Mouse (Mus musculus): ENCODE measurements around the gene Kcnh1. TPM values are rescaled to one million over a fixed set of nuclear protein-coding genes. Genes with fewer than 3 reads are reported as not detected.

Kcnh1 gene
- polyA plus RNA-seq, 1 experiment from 2014 or later, result 0.50 TPM

GRCm38 (mm10) chr1:192443998-192444657, 253.6 kb downstream of the Kcnh1 start:
- Histone ChIP-seq H3K27ac (ENCODE audit: poor library complexity, severe bottlenecking) (no peak overlapping the region), H3K4me2 (no peak overlapping the region), H3K4me1 (replicated peaks) (peaks cover 7% of the 10 kb centered on the region; the same call in 1 of the 2 replicates), H3K9me3 (replicated peaks) (no peaks in the 10 kb centered on the region), H3K4me3 (no peak overlapping the region), H3K9ac (no peak overlapping the region), H3K27me3 (replicated peaks) (peaks cover 23% of the 10 kb centered on the region), H3K36me3 (no peaks in the 10 kb centered on the region)
- no peak for ATAC-seq (ENCODE audit: insufficient number of reproducible peaks, low FRiP score)
- WGBS, result 71% methylated on average over 20 of the region's 20 CpGs

DNA sequence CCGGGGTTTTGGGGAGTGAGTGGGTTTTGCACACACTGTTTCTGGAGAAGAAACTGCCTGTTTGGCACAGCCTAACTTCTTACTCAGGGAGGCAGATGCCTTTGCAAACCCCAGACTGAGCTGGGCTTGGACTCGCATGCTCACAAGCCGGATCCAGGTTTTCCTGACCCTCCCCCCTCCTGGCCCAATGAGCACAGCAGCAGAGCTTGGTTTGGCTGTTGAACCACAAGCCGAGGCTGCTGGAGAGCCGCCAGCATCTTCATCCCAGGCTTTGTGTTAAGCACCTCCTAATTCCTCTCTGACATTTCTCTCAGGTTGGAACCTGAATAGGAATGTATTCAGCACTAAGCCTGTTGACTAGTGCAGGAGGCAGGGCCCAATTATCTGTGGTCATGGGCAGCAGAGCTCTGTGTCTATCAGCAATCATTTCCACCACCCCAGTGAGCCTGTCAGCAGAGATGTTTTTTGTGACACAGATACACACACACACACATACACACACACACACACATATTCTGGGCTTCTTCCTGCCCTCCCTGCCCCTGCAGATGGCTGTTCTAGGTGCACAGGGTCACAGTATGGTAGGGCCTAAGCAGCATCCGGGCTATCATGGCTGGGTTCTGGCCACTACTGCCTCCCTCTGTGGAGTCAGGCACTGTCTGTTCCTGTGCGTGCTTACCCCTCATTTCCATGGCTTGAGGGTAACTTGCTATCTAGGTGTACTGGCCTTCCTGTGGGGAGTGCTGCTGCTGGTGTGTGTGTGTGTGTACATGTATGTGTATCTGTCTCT, 254.3 kb downstream of the Kcnh1 start:
- H3K27ac ChIP-seq (ENCODE audit: poor library complexity, severe bottlenecking), result no peak overlapping the region
- no peak for ATAC-seq (ENCODE audit: insufficient number of reproducible peaks, low FRiP score)

DNA sequence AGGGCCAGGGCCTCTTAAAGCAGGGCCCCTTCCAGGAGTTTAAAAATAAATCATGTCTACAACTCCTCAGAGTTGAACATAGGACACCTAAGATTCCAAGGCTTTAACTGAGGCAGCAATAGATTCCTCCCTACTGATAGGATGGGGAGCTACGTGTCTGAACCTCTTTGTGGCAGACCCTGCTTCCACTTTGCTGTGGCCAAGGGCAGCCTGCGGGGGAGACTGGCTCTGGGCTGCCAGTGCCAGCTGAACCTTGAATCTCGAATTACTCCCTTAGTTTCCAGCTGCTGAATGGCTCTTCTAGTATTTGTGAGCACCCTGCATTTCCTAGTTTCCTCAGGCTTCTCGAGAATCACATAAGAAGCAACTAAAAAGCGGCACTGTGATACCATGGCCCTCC, 255.6 kb downstream of the Kcnh1 start:
- no peak overlapping the region for H3K4me3 ChIP-seq
- no peaks in the 10 kb centered on the region for H3K36me3 ChIP-seq

More for the DNA sequence above, 254.3 kb downstream of the Kcnh1 start:
- Histone ChIP-seq H3K4me3 (no peak overlapping the region), H3K36me3 (no peaks in the 10 kb centered on the region), H3K9ac (no peak overlapping the region), H3K27me3 (replicated peaks) (peaks cover 23% of the 10 kb centered on the region; the same call in 1 of the 2 replicates), H3K4me2 (no peak overlapping the region), H3K4me1 (replicated peaks) (peaks cover 7% of the 10 kb centered on the region; the same call in 1 of the 2 replicates), H3K9me3 (replicated peaks) (no peaks in the 10 kb centered on the region)
- 60% methylated on average over 7 of the region's 7 CpGs for WGBS

GRCm38 (mm10) chr1:192447666-192448065, 257.1 kb downstream of the Kcnh1 start:
- no peak overlapping the region for H3K9ac ChIP-seq
- no peaks in the 10 kb centered on the region for H3K9me3 ChIP-seq (replicated peaks)
- H3K36me3 ChIP-seq, result no peaks in the 10 kb centered on the region
- 0 out of 2 replicates have a peak, but pooled peaks cover 27% of the 10 kb centered on the region for H3K27me3 ChIP-seq (replicated peaks)
- no peak for ATAC-seq (ENCODE audit: insufficient number of reproducible peaks, low FRiP score)
- H3K4me1 ChIP-seq (replicated peaks), result peaks cover 7% of the 10 kb centered on the region; the same call in 1 of the 2 replicates
- no peak overlapping the region for H3K27ac ChIP-seq (ENCODE audit: poor library complexity, severe bottlenecking)
- H3K4me2 ChIP-seq, result no peak overlapping the region
- 64% methylated on average over 2 of the region's 2 CpGs for WGBS
- no peak overlapping the region for H3K4me3 ChIP-seq

More for the DNA sequence above, 255.6 kb downstream of the Kcnh1 start:
- ATAC-seq (ENCODE audit: insufficient number of reproducible peaks, low FRiP score), result no peak
- Histone ChIP-seq H3K9me3 (replicated peaks) (no peaks in the 10 kb centered on the region), H3K4me2 (no peak overlapping the region), H3K27me3 (replicated peaks) (peaks cover 24% of the 10 kb centered on the region; the same call in 1 of the 2 replicates), H3K4me1 (replicated peaks) (peaks cover 7% of the 10 kb centered on the region; the same call in 1 of the 2 replicates), H3K9ac (no peak overlapping the region), H3K27ac (ENCODE audit: poor library complexity, severe bottlenecking) (no peak overlapping the region)
- WGBS, result 59% methylated on average over 5 of the region's 5 CpGs

DNA sequence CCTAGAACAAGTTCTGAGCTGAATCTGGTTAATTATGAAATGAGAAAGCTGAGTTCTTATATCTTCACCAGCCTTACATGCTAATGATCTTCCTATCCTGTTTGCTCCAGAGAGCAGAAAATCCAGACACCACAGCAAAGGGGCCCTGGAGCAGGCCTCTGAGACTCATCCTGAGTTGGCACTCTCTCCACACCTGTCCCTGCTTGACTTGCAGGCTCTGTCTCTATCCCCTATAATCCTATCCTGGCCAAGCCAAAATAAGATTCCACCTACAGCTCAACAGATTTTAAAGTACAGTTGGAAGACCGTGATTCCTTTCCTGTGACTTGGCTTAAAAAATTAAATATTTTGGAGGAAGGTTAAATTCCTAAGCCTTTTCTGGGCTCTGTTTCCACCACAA, 257.9 kb downstream of the Kcnh1 start:
- no peaks in the 10 kb centered on the region for H3K9me3 ChIP-seq (replicated peaks)
- 70% methylated on average over 1 of the region's 1 CpGs for WGBS
- H3K27me3 ChIP-seq (replicated peaks), result 0 out of 2 replicates have a peak, but pooled peaks cover 18% of the 10 kb centered on the region
- no peak for ATAC-seq (ENCODE audit: insufficient number of reproducible peaks, low FRiP score)
- no peak overlapping the region for H3K27ac ChIP-seq (ENCODE audit: poor library complexity, severe bottlenecking)
- no peak overlapping the region for H3K9ac ChIP-seq
- H3K36me3 ChIP-seq, result no peaks in the 10 kb centered on the region
- H3K4me1 ChIP-seq (replicated peaks), result peaks cover 7% of the 10 kb centered on the region; the same call in 1 of the 2 replicates
- H3K4me3 ChIP-seq, result no peak overlapping the region
- H3K4me2 ChIP-seq, result no peak overlapping the region

DNA sequence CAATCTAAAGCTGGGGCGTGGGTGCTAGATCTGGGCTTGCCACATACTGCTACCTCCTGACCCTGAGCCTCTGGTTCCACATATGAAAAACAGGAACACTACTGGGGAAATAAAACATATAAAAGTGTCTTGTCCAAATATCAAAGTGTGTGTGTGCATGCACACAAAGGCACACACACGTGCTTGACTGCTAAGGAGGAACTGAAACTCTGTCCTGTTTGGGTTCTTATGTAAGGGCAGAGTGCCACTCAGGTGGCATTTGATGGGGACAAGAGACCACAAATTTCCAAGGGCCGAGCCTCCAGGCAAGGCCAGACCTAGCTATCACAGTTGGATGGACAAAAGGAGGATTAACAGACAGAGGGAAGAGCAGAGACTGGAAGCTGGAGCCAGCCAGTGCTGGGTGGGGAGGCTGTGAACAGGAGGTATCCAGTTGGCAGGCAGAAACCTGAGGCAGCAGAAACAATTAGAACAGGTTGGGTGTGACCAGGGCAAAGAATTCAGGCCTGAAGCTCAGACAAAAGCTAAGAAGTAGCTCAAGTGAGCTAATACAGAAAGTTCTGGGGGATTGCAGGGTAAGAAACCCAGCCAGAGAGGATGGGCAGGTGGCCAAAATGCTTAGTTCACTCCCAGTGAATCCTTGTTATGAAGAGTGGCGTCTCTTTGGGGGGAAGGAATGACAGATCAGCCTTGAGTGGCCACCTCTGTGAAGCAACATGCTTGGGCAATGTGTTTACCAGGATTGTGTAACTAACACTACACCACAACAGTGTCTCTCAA, 259.2 kb downstream of the Kcnh1 start:
- 57% methylated on average over 4 of the region's 4 CpGs for WGBS
- Histone ChIP-seq H3K4me1 (replicated peaks) (peaks cover 4% of the 10 kb centered on the region; the same call in 1 of the 2 replicates), H3K9me3 (replicated peaks) (no peaks in the 10 kb centered on the region), H3K9ac (no peak overlapping the region), H3K27me3 (replicated peaks) (0 out of 2 replicates have a peak, but pooled peaks cover 15% of the 10 kb centered on the region), H3K4me2 (no peak overlapping the region), H3K27ac (ENCODE audit: poor library complexity, severe bottlenecking) (no peak overlapping the region), H3K4me3 (no peak overlapping the region), H3K36me3 (no peaks in the 10 kb centered on the region)
- ATAC-seq (ENCODE audit: insufficient number of reproducible peaks, low FRiP score), result no peak

DNA sequence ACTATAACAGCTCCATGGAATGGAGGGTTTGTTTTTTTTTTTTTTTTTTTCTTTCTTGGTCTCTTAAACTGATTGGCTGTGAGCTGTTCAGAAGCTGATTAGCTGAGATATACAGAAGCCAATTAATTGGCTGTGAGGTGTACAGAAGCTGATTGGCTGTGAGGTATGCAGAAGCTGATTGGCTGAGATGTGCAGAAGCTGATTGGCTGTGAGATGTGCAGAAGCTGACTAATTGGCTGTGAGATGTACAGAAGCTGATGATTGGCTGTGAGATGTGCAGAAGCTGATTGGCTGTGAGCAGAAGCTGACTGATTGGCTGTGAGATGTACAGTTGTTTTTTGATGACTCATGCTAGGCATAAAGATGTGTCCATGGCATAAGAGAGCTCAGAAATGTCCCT, 259.9 kb downstream of the Kcnh1 start:
- no peak for ATAC-seq (ENCODE audit: insufficient number of reproducible peaks, low FRiP score)

GRCm38 (mm10) chr1:192451722-192452121, 261.1 kb downstream of the Kcnh1 start:
- Histone ChIP-seq H3K27ac (ENCODE audit: poor library complexity, severe bottlenecking) (no peak overlapping the region), H3K4me2 (no peak overlapping the region), H3K36me3 (no peaks in the 10 kb centered on the region), H3K4me3 (no peak overlapping the region), H3K4me1 (replicated peaks) (0 out of 2 replicates have a peak, but pooled peaks cover 4% of the 10 kb centered on the region), H3K9me3 (replicated peaks) (no peaks in the 10 kb centered on the region), H3K9ac (no peak overlapping the region), H3K27me3 (replicated peaks) (0 out of 2 replicates have a peak, but pooled peaks cover 13% of the 10 kb centered on the region)
- 54% methylated on average over 4 of the region's 4 CpGs for WGBS
- no peak for ATAC-seq (ENCODE audit: insufficient number of reproducible peaks, low FRiP score)

More for the DNA sequence above, 259.9 kb downstream of the Kcnh1 start:
- Histone ChIP-seq H3K4me3 (no peak overlapping the region), H3K9me3 (replicated peaks) (no peaks in the 10 kb centered on the region), H3K4me1 (replicated peaks) (0 out of 2 replicates have a peak, but pooled peaks cover 4% of the 10 kb centered on the region), H3K27me3 (replicated peaks) (0 out of 2 replicates have a peak, but pooled peaks cover 13% of the 10 kb centered on the region), H3K27ac (ENCODE audit: poor library complexity, severe bottlenecking) (no peak overlapping the region), H3K9ac (no peak overlapping the region), H3K36me3 (no peaks in the 10 kb centered on the region), H3K4me2 (no peak overlapping the region)

DNA sequence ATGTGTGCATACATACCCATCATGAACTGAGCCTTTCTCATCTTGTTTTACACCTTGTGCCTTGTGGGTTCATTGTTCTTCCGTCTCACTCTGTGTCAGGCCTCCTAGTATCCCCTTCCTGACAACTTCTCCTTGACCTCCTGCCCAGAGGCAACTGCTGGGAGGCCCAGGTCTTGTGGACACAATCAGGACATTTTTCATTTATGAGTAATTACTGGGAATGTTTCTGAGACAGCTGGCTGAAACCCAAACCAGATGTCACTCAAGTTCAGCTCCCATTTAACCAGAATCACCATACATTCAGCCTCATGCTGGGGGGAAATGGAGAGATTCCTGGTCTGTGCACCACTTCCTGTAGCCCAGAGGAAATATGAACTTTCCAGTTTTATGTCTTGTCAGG, 263.9 kb downstream of the Kcnh1 start:
- Histone ChIP-seq H3K9me3 (replicated peaks) (no peaks in the 10 kb centered on the region), H3K36me3 (no peaks in the 10 kb centered on the region), H3K4me3 (no peak overlapping the region), H3K27me3 (replicated peaks) (0 out of 2 replicates have a peak, but pooled peaks cover 5% of the 10 kb centered on the region), H3K9ac (no peak overlapping the region), H3K4me2 (no peak overlapping the region), H3K27ac (ENCODE audit: poor library complexity, severe bottlenecking) (no peak overlapping the region), H3K4me1 (replicated peaks) (peaks cover 4% of the 10 kb centered on the region; the same call in 1 of the 2 replicates)
- WGBS, result 53% methylated on average over 1 of the region's 1 CpGs
- ATAC-seq (ENCODE audit: insufficient number of reproducible peaks, low FRiP score), result no peak

DNA sequence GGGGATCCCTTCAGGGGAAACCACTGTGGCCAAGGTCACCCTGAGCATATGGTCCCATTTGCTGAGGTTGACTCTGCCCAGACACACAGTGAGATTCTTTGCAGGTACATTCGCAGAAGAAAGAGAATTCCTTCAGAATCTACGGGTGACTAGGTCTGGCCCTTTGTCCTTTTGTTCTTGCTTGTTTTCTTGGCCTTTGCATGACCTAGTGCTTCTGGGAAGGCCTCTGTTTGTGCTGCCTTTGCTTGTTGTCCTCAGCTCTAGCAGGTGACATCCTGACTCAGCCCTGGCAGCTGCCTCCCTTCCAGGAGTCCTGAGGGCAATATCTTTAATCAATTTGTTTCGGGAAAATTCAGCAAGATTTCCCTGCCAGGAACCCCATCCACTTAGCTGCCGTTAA, 264.4 kb downstream of the Kcnh1 start:
- H3K4me3 ChIP-seq, result no peak overlapping the region
- ATAC-seq (ENCODE audit: insufficient number of reproducible peaks, low FRiP score), result no peak
- H3K36me3 ChIP-seq, result no peaks in the 10 kb centered on the region
- no peaks in the 10 kb centered on the region for H3K9me3 ChIP-seq (replicated peaks)
- peaks cover 4% of the 10 kb centered on the region; the same call in 1 of the 2 replicates for H3K4me1 ChIP-seq (replicated peaks)
- H3K27me3 ChIP-seq (replicated peaks), result 0 out of 2 replicates have a peak, but pooled peaks cover 5% of the 10 kb centered on the region
- no peak overlapping the region for H3K27ac ChIP-seq (ENCODE audit: poor library complexity, severe bottlenecking)
- WGBS, result 54% methylated on average over 4 of the region's 4 CpGs
- no peak overlapping the region for H3K9ac ChIP-seq
- H3K4me2 ChIP-seq, result no peak overlapping the region
